14 mouse cellular contexts compared by ENCODE assay signal in the genomic region with DNA sequence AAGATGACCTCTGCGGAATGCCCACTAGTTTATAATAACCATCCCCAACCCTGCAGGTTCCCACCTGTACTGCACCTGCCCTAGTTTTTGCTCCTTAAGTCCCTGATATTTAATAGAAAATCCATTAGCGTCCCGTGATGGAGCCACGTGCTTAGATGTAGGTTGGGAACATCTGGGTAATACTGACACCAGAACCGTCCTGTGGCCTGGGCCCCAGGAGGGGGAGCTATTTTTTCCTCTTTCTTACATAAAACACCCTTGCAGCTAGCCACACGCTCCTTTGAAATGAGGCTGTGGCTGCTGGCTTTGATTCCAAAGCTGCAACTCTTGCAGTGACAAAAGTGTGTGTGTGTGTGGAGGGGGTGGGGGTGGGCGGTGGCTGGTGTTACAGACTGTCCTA. TPM values are rescaled to one million over a fixed set of nuclear protein-coding genes. Genes with fewer than 3 reads are reported as not detected.
"Had no signal": no experiment of that assay in that cellular context is flagged by ENCODE, and none has a peak within 500 bp of the region (broad histone marks: within the 10 kb centered on the region; RNA-seq: fewer than 3 reads in every experiment).

No protein-coding gene starts in this region.

- H3K9me3 ChIP-seq: kidney, embryonic 15.5 days; limb, embryonic 13.5 days; midbrain, embryonic 10.5 days; neural tube, embryonic 13.5 days had no signal

- H3K4me2 ChIP-seq: kidney, embryonic 15.5 days; limb, embryonic 13.5 days; neural tube, embryonic 13.5 days had no signal

- H3K36me3 ChIP-seq: kidney, embryonic 15.5 days; limb, embryonic 13.5 days; midbrain, embryonic 10.5 days; neural tube, embryonic 13.5 days had no signal

- H3K9ac ChIP-seq: kidney, embryonic 15.5 days; limb, embryonic 13.5 days; liver, embryonic 14.5 days; neural tube, embryonic 13.5 days had no signal

- DNase-seq: kidney, adult 2 months; kidney, postnatal 14 days; layer of hippocampus, postnatal 36 days; lung, adult 18-20 months; lung, postnatal 36 days; midbrain, embryonic 14.5 days; right cerebral cortex, postnatal 14 days had no signal

- H3K4me3 ChIP-seq: kidney, embryonic 15.5 days; limb, embryonic 13.5 days; midbrain, embryonic 10.5 days; neural tube, embryonic 13.5 days had no signal

- H3K27ac ChIP-seq: kidney, embryonic 15.5 days; limb, embryonic 13.5 days; liver, embryonic 14.5 days; midbrain, embryonic 10.5 days; neural tube, embryonic 13.5 days had no signal

RNA-seq across cellular contexts. Expression of a gene that starts 2.1 kb away (rescaled TPM):
- total RNA-seq: liver, adult 2 months; megakaryocyte progenitor cell, adult 5-6 weeks had no signal
